Comparison of ENCODE assay signal across 9 mouse cellular contexts in the genomic region with DNA sequence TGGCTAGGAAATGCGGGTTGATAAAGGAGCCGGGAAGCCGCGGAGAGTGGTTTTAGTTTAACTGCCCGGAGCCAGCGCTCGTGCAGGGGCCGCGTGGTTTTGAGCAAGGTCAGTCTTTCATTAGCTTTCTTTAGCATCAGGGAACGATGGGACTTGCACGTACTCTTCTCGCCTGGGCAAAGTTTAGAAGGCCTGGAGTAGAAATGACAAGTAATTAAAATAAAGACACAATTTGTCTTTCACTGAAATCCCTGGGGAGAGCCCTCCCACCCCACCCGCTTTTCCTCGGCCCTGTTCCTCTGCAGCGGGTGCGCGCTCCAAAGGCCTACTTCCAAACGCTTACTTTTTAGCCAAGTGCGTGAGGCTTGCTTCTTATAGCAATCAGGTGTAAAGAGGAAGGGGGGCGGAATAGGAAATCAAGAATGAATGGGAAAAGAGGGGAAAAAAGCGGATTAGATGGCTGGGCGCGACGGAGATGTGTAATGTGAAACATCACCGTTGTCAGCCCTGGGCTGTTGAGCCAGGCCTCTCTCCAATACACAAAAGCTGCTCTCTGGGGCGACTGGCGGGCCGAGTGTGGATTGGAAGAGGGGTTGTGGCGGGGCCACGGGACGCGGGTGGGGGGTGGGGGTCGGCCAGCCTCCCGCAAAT. TPM values are rescaled to one million over a fixed set of nuclear protein-coding genes. Genes with fewer than 3 reads are reported as not detected.
A peak's percentile ranks its signal among the peaks of the same experiment; 100 is the strongest.
DNase-seq lines count a peak whose midpoint lies in the region; ATAC-seq and TF ChIP-seq lines count a peak whose summit lies in the region.
"Had no signal": no experiment of that assay in that cellular context is flagged by ENCODE, and none has a peak within 500 bp of the region (broad histone marks: within the 10 kb centered on the region; RNA-seq: fewer than 3 reads in every experiment).

No protein-coding gene starts in this region.

- intact Hi-C loops in heart, postnatal 10 days (cut with DNase I) = loop anchor here (5.0 kb wide), 1 partner anchor 1585 kb away; the partner anchor contains the start of gene Neurog2

- H3K4me2 ChIP-seq in heart, embryonic 15.5 days = peak overlapping the region; percentile 90
- no peak overlapping the region; the same call in 1 of the 2 replicates for H3K4me2 ChIP-seq in kidney, embryonic 16.5 days (replicated peaks; ENCODE audit: low read depth, low read length)
- no peak overlapping the region for H3K4me2 ChIP-seq in midbrain, postnatal 0 days (ENCODE audit: low read depth, low read length, poor library complexity, severe bottlenecking)

- no peak overlapping the region for H3K9ac ChIP-seq in heart, embryonic 15.5 days
- no peak overlapping the region for H3K9ac ChIP-seq in kidney, embryonic 16.5 days (replicated peaks; ENCODE audit: low read length)
- H3K9ac ChIP-seq in midbrain, postnatal 0 days (replicated peaks; ENCODE audit: low read length, poor library complexity, severe bottlenecking) = no peak overlapping the region

- no peaks in the 10 kb centered on the region for H3K36me3 ChIP-seq in heart, embryonic 15.5 days
- H3K36me3 ChIP-seq in kidney, embryonic 16.5 days (ENCODE audit: insufficient read depth, low read length) = no peaks in the 10 kb centered on the region
- H3K36me3 ChIP-seq in midbrain, postnatal 0 days (ENCODE audit: insufficient read depth, low read length) = no peaks in the 10 kb centered on the region

- no peak for DNase-seq in heart, postnatal 10 days
- peak; percentile 59 for DNase-seq in brain, embryonic 14.5 days (ENCODE audit: low read depth)
- no peak for DNase-seq in midbrain, postnatal 0 days (ENCODE audit: low spot score)
- DNase-seq in right cerebral cortex, postnatal 36 days (ENCODE audit: low spot score in 2 of 2) = no peak
- no peak for DNase-seq in thymus, postnatal 14 days
- no peak for DNase-seq in layer of hippocampus, postnatal 10 days (ENCODE audit: low spot score in 2 of 2)
- DNase-seq: cerebellum, adult 11-12 months had no signal

- 4% methylated on average over 34 of the region's 34 CpGs for WGBS in heart, embryonic 15.5 days
- WGBS in kidney, embryonic 16.5 days = 2% methylated on average over 34 of the region's 34 CpGs
- 2% methylated on average over 34 of the region's 34 CpGs for WGBS in midbrain, postnatal 0 days

- peaks cover 28% of the 10 kb centered on the region for H3K4me1 ChIP-seq in heart, embryonic 15.5 days (replicated peaks)
- H3K4me1 ChIP-seq in kidney, embryonic 16.5 days (ENCODE audit: insufficient read depth, low read length) = peaks cover 11% of the 10 kb centered on the region
- no peaks in the 10 kb centered on the region for H3K4me1 ChIP-seq in midbrain, postnatal 0 days (ENCODE audit: insufficient read depth, low read length)

- H3K27me3 ChIP-seq in heart, embryonic 15.5 days = peaks cover 87% of the 10 kb centered on the region
- H3K27me3 ChIP-seq in kidney, embryonic 16.5 days (ENCODE audit: insufficient read depth, low read length) = peaks cover 94% of the 10 kb centered on the region
- H3K27me3 ChIP-seq in midbrain, postnatal 0 days (ENCODE audit: insufficient read depth, low read length) = peaks cover 64% of the 10 kb centered on the region

- no peak overlapping the region for H3K27ac ChIP-seq in heart, embryonic 15.5 days
- H3K27ac ChIP-seq in kidney, embryonic 16.5 days (ENCODE audit: low read length) = 0 out of 2 replicates have a peak overlapping the region, but pooled peaks have one; percentile 10
- no peak overlapping the region for H3K27ac ChIP-seq in midbrain, postnatal 0 days (ENCODE audit: low read depth, low read length)

- ATAC-seq in heart, embryonic 15.5 days (replicated peaks; ENCODE audit: insufficient number of reproducible peaks, insufficient read depth, low FRiP score, low read depth) = no peak
- no peak for ATAC-seq in kidney, embryonic 16.5 days (ENCODE audit: low FRiP score, low TSS enrichment)
- no peak for ATAC-seq in midbrain, postnatal 0 days (ENCODE audit: low FRiP score)

- no peak for TF ChIP-seq CTCF in brain, embryonic 14.5 days (IDR thresholded peaks at IDR 0.05; ENCODE audit: borderline replicate concordance, extremely low read depth, insufficient read depth, insufficient read length)
- TF ChIP-seq CTCF in midbrain, postnatal 0 days (IDR thresholded peaks at IDR 0.05) = no peak

- no peaks in the 10 kb centered on the region for H3K9me3 ChIP-seq in heart, embryonic 15.5 days (replicated peaks)
- H3K9me3 ChIP-seq in kidney, embryonic 16.5 days (ENCODE audit: low read length) = no peaks in the 10 kb centered on the region
- H3K9me3 ChIP-seq in midbrain, postnatal 0 days (ENCODE audit: low read length) = no peaks in the 10 kb centered on the region

- peak overlapping the region; percentile 60 for H3K4me3 ChIP-seq in heart, embryonic 15.5 days
- H3K4me3 ChIP-seq in kidney, embryonic 16.5 days (ENCODE audit: low read length) = peak overlapping the region; percentile 55
- peak overlapping the region; percentile 2; the same call in 1 of the 2 replicates for H3K4me3 ChIP-seq in midbrain, postnatal 0 days (ENCODE audit: low read depth, low read length)

- TF ChIP-seq POLR2A in brain, embryonic 14.5 days (IDR thresholded peaks at IDR 0.05; ENCODE audit: borderline replicate concordance, extremely low read depth, insufficient read depth, insufficient read length, poor library complexity, severe bottlenecking) = no peak

RNA-seq across cellular contexts. Expression of gene Pitx2, which starts 17.4 kb away (rescaled TPM):
- polyA plus RNA-seq in heart, embryonic 15.5 days (2015; fragmentation: Nextera tagmentation; extraction: Ambion mirVana) = 15.0 and 19.2 TPM in 2 replicates
- 1 to 10 TPM; 1.4 to 1.6 TPM for total RNA-seq in heart, postnatal 10 days (2021)
- 17.2 and 18.6 TPM in 2 replicates for polyA plus RNA-seq in brain, embryonic 14.5 days (2012; rRNA removed)
- 7.2 and 10.3 TPM in 2 replicates for polyA plus RNA-seq in kidney, embryonic 16.5 days (2015; fragmentation: Nextera tagmentation; extraction: Ambion mirVana)
- total RNA-seq in midbrain, postnatal 0 days (2014; rRNA removed) = 10.4 and 13.5 TPM in 2 replicates
- polyA plus RNA-seq in midbrain, postnatal 0 days (2015; fragmentation: Nextera tagmentation; extraction: Ambion mirVana) = 28.7 and 29.9 TPM in 2 replicates
- not detected for total RNA-seq in layer of hippocampus, postnatal 10 days (2021)

Comparison
In these comparisons a context has a peak if more than half of its experiments do, and no peak if none do; other contexts are left out.
1. H3K4me3 ChIP-seq: peak in every context shown above with its lines; median percentile 60 in heart, embryonic 15.5 days; 55 in kidney, embryonic 16.5 days; 2 in midbrain, postnatal 0 days.